Mouse (Mus musculus): ENCODE data around the gene Tnfsf14.

DNA sequence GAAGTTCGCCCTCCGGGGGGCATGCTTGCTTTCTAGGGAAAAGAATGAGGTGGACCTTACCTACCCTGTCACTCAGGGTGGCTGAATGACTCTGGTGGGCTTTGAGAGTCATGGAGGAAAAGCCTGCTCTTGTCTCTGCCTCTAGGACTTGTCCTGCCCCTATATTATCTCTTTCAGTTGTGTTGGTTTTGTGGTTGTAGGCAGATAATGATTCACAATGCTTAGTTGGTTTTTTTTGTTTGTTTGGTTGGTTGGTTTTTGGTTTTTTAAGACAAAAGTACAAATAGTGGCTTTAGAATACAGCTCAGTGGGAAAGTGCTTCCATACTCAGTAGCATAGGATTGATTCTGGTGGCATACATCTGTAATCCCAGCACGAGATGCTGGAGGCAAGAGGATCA is 34.9 kb upstream of the Tnfsf14 start:
- TF ChIP-seq CTCF (IDR thresholded peaks at IDR 0.05; ENCODE audit: borderline replicate concordance, insufficient read depth, low read depth, low read length) (no peak), POLR2A (IDR thresholded peaks at IDR 0.05; ENCODE audit: borderline replicate concordance, insufficient read depth, low read length) (no peak)

Measured in cerebellum, adult 2 months (tissue).